Mouse (Mus musculus): ENCODE data around the gene D430041D05Rik. TPM values are rescaled to one million over a fixed set of nuclear protein-coding genes. Genes with fewer than 3 reads are reported as not detected.

The D430041D05Rik gene
- polyA plus RNA-seq, 1 experiment from 2014 or later, result 0.66 TPM

DNA sequence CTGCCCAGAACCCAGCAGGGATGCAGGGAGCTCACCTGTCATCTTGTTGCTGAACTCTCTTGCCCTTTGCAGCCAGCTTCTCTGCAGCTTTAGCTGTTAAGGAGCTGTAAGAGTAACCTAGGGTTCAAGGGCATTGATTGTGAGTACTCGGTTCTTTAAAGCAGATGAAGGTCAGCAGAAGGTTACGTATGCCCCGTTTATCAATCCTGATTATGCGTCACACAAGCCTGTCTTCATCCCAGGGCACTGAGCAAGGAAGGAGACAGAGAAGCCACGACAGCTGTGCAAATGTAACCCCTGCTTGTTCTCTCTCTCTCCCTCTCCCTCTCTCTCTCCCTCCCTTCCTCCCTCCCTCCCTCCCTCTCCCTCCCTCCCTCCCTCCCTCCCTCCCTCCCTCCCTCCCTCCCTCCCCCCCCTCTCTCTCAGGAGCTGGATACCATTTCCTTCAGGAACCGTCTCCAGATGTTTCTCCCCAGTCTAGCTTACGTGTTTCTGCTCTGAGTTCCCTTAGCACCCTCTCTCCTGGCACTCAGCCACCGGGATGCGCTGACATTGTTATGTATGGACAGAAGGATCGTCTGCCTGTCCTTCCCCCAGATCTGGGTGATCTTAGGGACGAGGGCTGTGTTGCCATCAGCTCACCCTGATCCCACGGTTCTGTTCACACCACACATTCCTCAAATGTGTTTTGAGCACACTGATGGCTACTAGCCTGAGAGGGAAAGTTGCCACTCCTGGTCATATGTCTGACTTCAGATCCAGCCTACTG lies 277.6 kb downstream of the D430041D05Rik start:
- H3K9ac ChIP-seq, result no peak overlapping the region
- H3K4me1 ChIP-seq, result peaks cover 3% of the 10 kb centered on the region; the same call in 1 of the 2 replicates
- no peak overlapping the region for H3K4me3 ChIP-seq (replicated peaks)
- ATAC-seq (replicated peaks; ENCODE audit: low FRiP score), result no peak
- no peak overlapping the region for H3K27ac ChIP-seq
- peaks cover 7% of the 10 kb centered on the region; the same call in 1 of the 2 replicates for H3K27me3 ChIP-seq
- WGBS, result 35% methylated on average over 11 of the region's 12 CpGs
- no peaks in the 10 kb centered on the region for H3K36me3 ChIP-seq
- H3K9me3 ChIP-seq (replicated peaks), result no peaks in the 10 kb centered on the region
- H3K4me2 ChIP-seq, result no peak overlapping the region

DNA sequence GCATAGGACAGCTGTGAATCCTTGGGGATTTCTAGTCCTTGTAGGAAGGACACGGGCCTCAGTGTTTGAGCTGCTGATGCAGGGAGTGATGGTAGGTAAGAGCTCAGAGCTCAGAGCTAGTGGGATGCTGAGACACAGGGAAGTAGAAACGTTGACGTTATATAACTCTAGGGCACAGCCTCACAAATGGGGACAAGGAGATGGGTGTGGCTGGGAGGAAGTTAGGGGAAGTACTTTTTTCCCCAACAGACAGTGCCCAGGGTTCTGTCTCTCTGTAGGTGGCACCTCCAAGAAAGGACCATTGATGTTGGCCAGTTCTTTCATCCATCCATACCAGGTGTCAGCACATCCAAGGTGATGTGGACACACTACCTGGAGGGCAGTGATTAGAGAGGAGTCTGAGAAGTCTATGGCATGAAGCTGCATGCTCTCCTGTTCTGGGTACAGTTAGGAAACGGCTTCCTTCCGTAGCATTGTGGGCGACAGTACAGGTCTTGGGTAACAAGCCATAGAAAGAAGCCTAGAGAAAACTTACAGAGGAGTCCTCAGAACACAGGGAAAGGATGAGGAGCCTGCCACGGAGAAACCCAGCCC lies 278.4 kb downstream of the D430041D05Rik start:
- Histone ChIP-seq H3K36me3 (no peaks in the 10 kb centered on the region), H3K9me3 (replicated peaks) (no peaks in the 10 kb centered on the region), H3K27ac (no peak overlapping the region), H3K4me1 (peaks cover 3% of the 10 kb centered on the region; the same call in 1 of the 2 replicates), H3K4me2 (no peak overlapping the region), H3K4me3 (replicated peaks) (no peak overlapping the region), H3K9ac (no peak overlapping the region), H3K27me3 (peaks cover 8% of the 10 kb centered on the region; the same call in 1 of the 2 replicates)
- ATAC-seq (replicated peaks; ENCODE audit: low FRiP score), result no peak
- WGBS, result 73% methylated on average over 7 of the region's 7 CpGs

DNA sequence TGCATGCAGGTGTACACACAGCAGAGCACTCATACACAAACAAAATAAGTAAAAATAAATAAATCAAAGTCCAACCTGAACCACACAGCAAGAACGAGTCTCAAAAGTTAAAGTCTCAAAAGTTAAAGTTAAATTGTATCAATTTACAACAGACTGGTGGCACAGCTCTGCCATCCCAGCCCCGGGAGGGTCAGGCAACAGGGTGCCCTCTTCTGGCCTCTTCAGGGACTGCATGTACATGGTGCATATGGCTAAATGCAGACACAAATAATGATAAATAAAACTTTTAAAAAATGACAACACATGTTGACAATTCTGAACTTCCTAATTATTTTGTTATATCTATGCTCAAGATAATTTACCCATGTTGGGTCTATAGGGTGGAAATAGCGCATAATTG lies 279.8 kb downstream of the D430041D05Rik start:
- Histone ChIP-seq H3K4me1 (peaks cover under 1% of the 10 kb centered on the region; the same call in 1 of the 2 replicates), H3K4me3 (replicated peaks) (no peak overlapping the region), H3K27me3 (peaks cover 14% of the 10 kb centered on the region), H3K4me2 (no peak overlapping the region), H3K9ac (no peak overlapping the region), H3K9me3 (replicated peaks) (no peaks in the 10 kb centered on the region), H3K36me3 (no peaks in the 10 kb centered on the region), H3K27ac (no peak overlapping the region)
- ATAC-seq (replicated peaks; ENCODE audit: low FRiP score), result no peak
- WGBS, result 66% methylated on average over 3 of the region's 3 CpGs

DNA sequence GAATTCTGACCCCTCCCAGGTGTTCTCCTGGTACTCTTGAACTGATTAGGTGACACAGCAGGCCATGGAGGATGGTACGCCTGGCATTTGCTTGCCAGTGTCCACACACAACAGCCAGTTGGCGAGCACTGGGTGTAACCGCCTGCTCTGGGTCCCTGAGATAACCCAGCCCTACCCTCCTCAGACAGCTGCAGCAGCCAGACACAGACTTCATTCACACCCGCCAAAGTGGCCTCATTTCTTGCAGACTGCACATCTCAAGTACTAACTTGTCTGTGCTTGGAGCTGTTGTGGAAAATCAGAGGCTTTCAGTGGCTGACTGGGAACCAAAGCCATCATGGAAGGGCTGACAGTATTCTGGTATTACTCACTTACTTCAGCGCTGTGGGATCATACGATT lies 280.6 kb downstream of the D430041D05Rik start:
- WGBS, result 77% methylated on average over 6 of the region's 6 CpGs
- Histone ChIP-seq H3K27ac (no peak overlapping the region), H3K4me1 (no peaks in the 10 kb centered on the region), H3K9me3 (replicated peaks) (no peaks in the 10 kb centered on the region), H3K4me3 (replicated peaks) (no peak overlapping the region), H3K9ac (no peak overlapping the region), H3K4me2 (no peak overlapping the region), H3K27me3 (peaks cover 21% of the 10 kb centered on the region), H3K36me3 (no peaks in the 10 kb centered on the region)
- ATAC-seq (replicated peaks; ENCODE audit: low FRiP score), result 0 out of 2 replicates have a peak, but pooled peaks have one; percentile 38

GRCm38 (mm10) chr2:104128803-104129531 lies 281.8 kb downstream of the D430041D05Rik start:
- H3K27me3 ChIP-seq, result peaks cover 29% of the 10 kb centered on the region
- H3K4me2 ChIP-seq, result no peak overlapping the region
- H3K27ac ChIP-seq, result no peak overlapping the region
- no peak overlapping the region for H3K9ac ChIP-seq
- H3K36me3 ChIP-seq, result no peaks in the 10 kb centered on the region
- ATAC-seq (replicated peaks; ENCODE audit: low FRiP score), result no peak
- 83% methylated on average over 13 of the region's 13 CpGs for whole genome bisulfite sequencing
- H3K9me3 ChIP-seq (replicated peaks), result no peaks in the 10 kb centered on the region
- no peak overlapping the region for H3K4me3 ChIP-seq (replicated peaks)
- no peaks in the 10 kb centered on the region for H3K4me1 ChIP-seq

DNA sequence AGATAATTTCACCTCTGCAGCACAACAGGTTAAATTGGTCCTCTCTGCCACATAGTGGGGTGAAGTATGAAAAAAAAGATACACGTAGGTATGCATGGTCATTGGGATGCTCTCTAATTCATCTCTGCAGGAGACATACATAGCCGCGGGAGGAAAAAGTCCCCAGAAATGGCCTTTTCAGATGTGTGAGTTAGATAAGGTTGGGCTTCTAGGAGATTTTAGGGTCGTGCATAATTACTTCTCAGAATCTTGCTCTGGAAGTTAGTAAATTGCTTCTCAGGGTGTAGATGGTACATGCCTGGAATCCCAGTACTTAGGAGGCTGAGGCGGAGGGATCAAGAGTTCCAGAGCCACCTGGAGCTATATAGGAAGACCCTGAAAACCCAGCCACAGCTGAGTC lies 286.7 kb downstream of the D430041D05Rik start:
- Histone ChIP-seq H3K36me3 (no peaks in the 10 kb centered on the region), H3K9me3 (replicated peaks) (no peaks in the 10 kb centered on the region), H3K4me3 (replicated peaks) (no peak overlapping the region), H3K27me3 (peaks cover 38% of the 10 kb centered on the region), H3K27ac (no peak overlapping the region), H3K4me1 (peaks cover 18% of the 10 kb centered on the region), H3K4me2 (no peak overlapping the region), H3K9ac (no peak overlapping the region)
- ATAC-seq (replicated peaks; ENCODE audit: low FRiP score), result no peak
- WGBS, result 72% methylated on average over 5 of the region's 5 CpGs

DNA sequence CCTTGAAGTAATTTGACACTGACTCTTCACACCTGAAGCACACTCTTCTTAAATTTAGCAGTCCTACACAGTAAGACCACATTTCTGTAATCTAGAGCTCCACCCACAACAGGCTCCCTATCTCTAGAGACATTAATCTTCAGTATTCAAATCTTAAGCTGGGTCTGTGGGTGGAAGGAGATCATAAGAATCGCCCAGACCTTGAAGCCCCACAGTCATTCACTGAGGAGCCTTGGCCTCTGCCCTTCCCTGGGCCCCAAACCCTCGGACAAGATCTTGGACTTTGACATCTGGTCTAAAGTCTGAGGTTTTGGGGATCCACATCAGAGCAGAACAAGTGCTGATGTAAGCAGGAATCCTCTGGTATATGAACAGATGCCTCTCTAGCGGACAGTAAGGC lies 287.3 kb downstream of the D430041D05Rik start:
- H3K36me3 ChIP-seq, result no peaks in the 10 kb centered on the region
- peak overlapping the region; percentile 71 for H3K4me3 ChIP-seq (replicated peaks)
- H3K27me3 ChIP-seq, result peaks cover 38% of the 10 kb centered on the region
- no peak overlapping the region for H3K27ac ChIP-seq
- peak; percentile 16; the same call in 1 of the 2 replicates for ATAC-seq (replicated peaks; ENCODE audit: low FRiP score)
- 34% methylated on average over 3 of the region's 3 CpGs for WGBS
- no peak overlapping the region for H3K9ac ChIP-seq
- H3K4me1 ChIP-seq, result peaks cover 18% of the 10 kb centered on the region
- H3K4me2 ChIP-seq, result peak overlapping the region; percentile 95
- no peaks in the 10 kb centered on the region for H3K9me3 ChIP-seq (replicated peaks)

DNA sequence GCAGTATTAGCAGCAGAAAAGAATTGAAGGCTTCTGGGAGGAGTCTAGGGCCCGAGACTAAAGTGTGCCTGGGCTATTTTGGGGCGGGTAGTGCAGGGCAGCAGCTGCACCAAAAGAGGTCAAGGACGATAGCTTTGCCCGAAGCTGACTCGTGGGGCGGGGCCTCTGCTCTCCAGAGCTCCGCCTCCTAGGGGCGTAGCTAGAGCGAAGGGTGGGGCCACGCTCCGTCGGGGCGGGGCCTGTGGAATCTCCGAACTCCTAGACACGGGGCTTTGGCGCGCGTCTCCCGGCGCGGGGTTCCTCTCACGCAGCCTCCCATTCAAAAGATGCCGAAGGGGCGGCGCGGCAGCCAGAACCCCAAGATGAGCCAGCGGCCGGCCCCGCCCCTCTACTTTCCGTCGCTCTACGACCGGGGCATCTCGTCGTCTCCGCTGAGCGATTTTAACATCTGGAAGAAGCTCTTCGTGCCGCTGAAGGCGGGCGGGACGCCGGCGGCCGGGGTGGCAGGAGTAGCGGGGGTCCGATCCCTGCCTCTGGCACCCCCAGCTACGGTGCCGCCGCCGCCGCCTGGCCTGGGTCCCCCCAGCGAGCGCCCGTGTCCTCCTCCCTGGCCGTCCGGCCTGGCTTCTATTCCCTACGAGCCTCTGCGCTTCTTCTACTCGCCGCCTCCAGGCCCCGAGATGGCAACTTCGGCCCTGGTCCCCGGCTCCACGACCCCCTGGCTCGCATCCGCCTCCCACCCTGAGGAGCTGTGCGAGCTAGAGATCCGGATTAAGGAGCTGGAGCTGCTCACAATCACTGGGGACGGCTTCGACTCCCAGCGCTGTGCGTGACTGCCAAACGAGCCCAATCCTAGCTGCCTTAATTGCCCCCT lies 288.1 kb downstream of the D430041D05Rik start, which contains the start of gene A930018P22Rik:
A930018P22Rik (plus strand) TSS at position 265 of the 874 bp plus-strand sequence.
- Histone ChIP-seq H3K27ac (peak within 1 kb of the TSS; percentile 64; the same call in 1 of the 2 replicates), H3K36me3 (no peaks in the 10 kb centered on the region), H3K9ac (peak within 1 kb of the TSS; percentile 57), H3K4me3 (replicated peaks) (peak within 1 kb of the TSS; percentile 71), H3K27me3 (peaks cover 35% of the 10 kb centered on the region), H3K4me1 (peaks cover 18% of the 10 kb centered on the region), H3K4me2 (peak within 1 kb of the TSS; percentile 95), H3K9me3 (replicated peaks) (no peaks in the 10 kb centered on the region)
- ATAC-seq (replicated peaks; ENCODE audit: low FRiP score), result peak; percentile 97
- WGBS, result 0% methylated on average over 73 of the region's 74 CpGs

GRCm38 (mm10) chr2:104121681-104122504 lies 288.9 kb downstream of the D430041D05Rik start:
- no peak for ATAC-seq (replicated peaks; ENCODE audit: low FRiP score)
- 72% methylated on average over 8 of the region's 8 CpGs for WGBS
- peak overlapping the region; percentile 95 for H3K4me2 ChIP-seq
- H3K36me3 ChIP-seq, result no peaks in the 10 kb centered on the region
- peaks cover 35% of the 10 kb centered on the region for H3K27me3 ChIP-seq
- peak overlapping the region; percentile 71 for H3K4me3 ChIP-seq (replicated peaks)
- peak overlapping the region; percentile 57; the same call in 1 of the 2 replicates for H3K9ac ChIP-seq
- peaks cover 18% of the 10 kb centered on the region for H3K4me1 ChIP-seq
- H3K27ac ChIP-seq, result peak overlapping the region; percentile 64; the same call in 1 of the 2 replicates
- no peaks in the 10 kb centered on the region for H3K9me3 ChIP-seq (replicated peaks)

DNA sequence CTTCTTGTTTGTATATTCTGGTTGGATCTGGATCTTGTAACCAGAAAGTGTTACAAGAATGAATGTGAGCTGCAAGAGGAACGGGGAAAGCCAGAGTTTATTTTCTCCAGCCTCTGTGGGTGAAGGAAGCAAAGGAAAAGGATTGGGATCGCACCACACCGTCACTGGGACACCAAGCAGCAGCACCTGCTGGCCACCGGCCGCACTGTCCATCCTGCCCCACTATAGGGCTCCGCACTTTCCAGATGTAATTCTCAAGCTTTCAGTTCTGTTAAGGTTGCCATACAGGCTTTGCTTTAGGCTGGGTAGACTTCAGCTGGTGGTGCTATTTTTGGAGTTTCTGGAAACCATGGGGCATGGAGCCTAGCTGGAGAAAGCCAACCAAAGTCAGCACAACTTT lies 290.5 kb downstream of the D430041D05Rik start:
- Histone ChIP-seq H3K27ac (no peak overlapping the region), H3K4me1 (peaks cover 18% of the 10 kb centered on the region), H3K9me3 (replicated peaks) (no peaks in the 10 kb centered on the region), H3K4me3 (replicated peaks) (no peak overlapping the region), H3K4me2 (no peak overlapping the region), H3K27me3 (peaks cover 22% of the 10 kb centered on the region), H3K36me3 (no peaks in the 10 kb centered on the region), H3K9ac (no peak overlapping the region)
- WGBS, result 57% methylated on average over 6 of the region's 6 CpGs
- ATAC-seq (replicated peaks; ENCODE audit: low FRiP score), result no peak

Measured in kidney, embryonic 15.5 days (tissue).